ENCODE assay signal across 33 mouse cellular contexts in genomic region chr12:88713456-88713855, GRCm38 (mm10). TPM values are rescaled to one million over a fixed set of nuclear protein-coding genes. Genes with fewer than 3 reads are reported as not detected.
DNase-seq lines count a peak whose midpoint lies in the region; ATAC-seq lines count a peak whose summit lies in the region.
"Had no signal": no experiment of that assay in that cellular context is flagged by ENCODE, and none has a peak within 500 bp of the region (broad histone marks: within the 10 kb centered on the region; RNA-seq: fewer than 3 reads in every experiment).

No protein-coding gene starts in this region.

- H3K27me3 ChIP-seq in forebrain, embryonic 11.5 days (ENCODE audit: control insufficient read depth, insufficient read depth, low read length): no peaks in the 10 kb centered on the region
- H3K27me3 ChIP-seq in kidney, embryonic 15.5 days: no peaks in the 10 kb centered on the region
- H3K27me3 ChIP-seq: embryonic facial prominence, embryonic 13.5 days; heart, embryonic 12.5 days; hindbrain, embryonic 13.5 days; Patski; stomach, embryonic 15.5 days had no signal

- no peaks in the 10 kb centered on the region for H3K4me1 ChIP-seq in forebrain, embryonic 11.5 days (replicated peaks; ENCODE audit: control insufficient read depth, insufficient read depth, low read length)
- H3K4me1 ChIP-seq in kidney, embryonic 15.5 days: no peaks in the 10 kb centered on the region
- H3K4me1 ChIP-seq: embryonic facial prominence, embryonic 13.5 days; forebrain, embryonic 10.5 days; heart, embryonic 12.5 days; stomach, embryonic 15.5 days had no signal

- no peaks in the 10 kb centered on the region for H3K36me3 ChIP-seq in forebrain, embryonic 11.5 days (ENCODE audit: control insufficient read depth, insufficient read depth, low read length)
- no peaks in the 10 kb centered on the region for H3K36me3 ChIP-seq in kidney, embryonic 15.5 days
- H3K36me3 ChIP-seq: embryonic facial prominence, embryonic 13.5 days; forebrain, embryonic 10.5 days; G1E; heart, embryonic 12.5 days; hindbrain, embryonic 13.5 days; stomach, embryonic 15.5 days had no signal

- no peak overlapping the region for H3K4me2 ChIP-seq in forebrain, embryonic 11.5 days (ENCODE audit: low read depth, low read length, severe bottlenecking)
- H3K4me2 ChIP-seq in kidney, embryonic 15.5 days: no peak overlapping the region
- H3K4me2 ChIP-seq: embryonic facial prominence, embryonic 13.5 days; heart, embryonic 12.5 days; hindbrain, embryonic 13.5 days; stomach, embryonic 15.5 days had no signal

- H3K9me3 ChIP-seq in forebrain, embryonic 11.5 days (ENCODE audit: control insufficient read depth, low read length): no peaks in the 10 kb centered on the region
- H3K9me3 ChIP-seq in kidney, embryonic 15.5 days (replicated peaks): no peaks in the 10 kb centered on the region
- H3K9me3 ChIP-seq: embryonic facial prominence, embryonic 13.5 days; forebrain, embryonic 10.5 days; G1E; heart, embryonic 12.5 days; hindbrain, embryonic 13.5 days; stomach, embryonic 15.5 days had no signal

- WGBS in forebrain, embryonic 11.5 days: 78% methylated on average over 4 of the region's 4 CpGs
- WGBS in kidney, embryonic 15.5 days: 72% methylated on average over 4 of the region's 4 CpGs

- DNase-seq in frontal cortex, adult 2 months (ENCODE audit: extremely low spot score in 1 of 2, low spot score in 1 of 2): peak; percentile 80 to 82
- no peak for DNase-seq in frontal cortex, postnatal 10 days (ENCODE audit: low spot score in 2 of 2)
- peak; percentile 74 to 89 for DNase-seq in left cerebral cortex, adult 18-20 months (ENCODE audit: low spot score in 2 of 2)
- no peak for DNase-seq in left cerebral cortex, postnatal 10 days (ENCODE audit: extremely low spot score in 1 of 2, low spot score in 2 of 2)
- DNase-seq in brain, adult 2 months (ENCODE audit: low read depth, low spot score): peak; percentile 90
- peak; percentile 80 for DNase-seq in left cerebral cortex, postnatal 36 days (ENCODE audit: low spot score in 2 of 2)
- DNase-seq in forebrain, embryonic 11.5 days (ENCODE audit: low spot score): no peak
- DNase-seq: adrenal gland, postnatal 25 days; cerebellum, adult 18-20 months; gastrocnemius, adult 2 months; heart, adult 2 months; heart, postnatal 4 days; kidney, adult 8-10 months; kidney, postnatal 10 days; liver; lung, adult 2 months; lung, postnatal 10 days; midbrain, embryonic 14.5 days; thymus, postnatal 25 days had no signal

- intact Hi-C loops in left cerebral cortex, postnatal 10 days (cut with DNase I): no loop called here
- intact Hi-C loops in left cerebral cortex, postnatal 36 days (cut with DNase I): loop anchor here (5.0 to 10.0 kb wide), 2 partner anchors 241 to 394 kb away; no protein-coding TSS in a partner anchor

- H3K9ac ChIP-seq in forebrain, embryonic 11.5 days (ENCODE audit: low read length): no peak overlapping the region
- no peak overlapping the region for H3K9ac ChIP-seq in kidney, embryonic 15.5 days
- H3K9ac ChIP-seq: embryonic facial prominence, embryonic 13.5 days; heart, embryonic 12.5 days; hindbrain, embryonic 13.5 days; liver, embryonic 14.5 days; stomach, embryonic 15.5 days had no signal

- H3K27ac ChIP-seq in forebrain, embryonic 11.5 days (ENCODE audit: low read depth, low read length): no peak overlapping the region
- H3K27ac ChIP-seq in kidney, embryonic 15.5 days: no peak overlapping the region
- H3K27ac ChIP-seq: embryonic facial prominence, embryonic 13.5 days; forebrain, embryonic 10.5 days; gastrocnemius, adult 2 months; heart, adult 2 months; hindbrain, embryonic 13.5 days; liver, embryonic 14.5 days; macrophage; stomach, embryonic 15.5 days had no signal

- H3K4me3 ChIP-seq in forebrain, embryonic 11.5 days (ENCODE audit: low read depth, low read length): no peak overlapping the region
- no peak overlapping the region for H3K4me3 ChIP-seq in kidney, embryonic 15.5 days (replicated peaks)
- H3K4me3 ChIP-seq: embryonic facial prominence, embryonic 13.5 days; forebrain, embryonic 10.5 days; gastrocnemius, adult 2 months; heart, adult 2 months; heart, embryonic 12.5 days; hindbrain, embryonic 13.5 days; stomach, embryonic 15.5 days had no signal

- no peak for ATAC-seq in forebrain, embryonic 11.5 days (replicated peaks; ENCODE audit: low FRiP score)
- no peak for ATAC-seq in kidney, embryonic 15.5 days (replicated peaks; ENCODE audit: low FRiP score)
- ATAC-seq: forebrain, embryonic 16.5 days; intestine, embryonic 16.5 days; Patski had no signal

RNA-seq across cellular contexts. Expression of gene Nrxn3, which starts 9.2 kb away (rescaled TPM):
- 104 and 109 TPM in 2 replicates for polyA plus RNA-seq in frontal cortex, adult 2 months (2012; rRNA removed)
- total RNA-seq in left cerebral cortex, adult 18-20 months (2021): 100 to 1,000 TPM; 217 to 239 TPM
- 100 to 1,000 TPM; 185 to 191 TPM for total RNA-seq in left cerebral cortex, postnatal 10 days (2021)
- 100 to 1,000 TPM; 214 to 265 TPM for total RNA-seq in left cerebral cortex, postnatal 36 days (2021)
- polyA plus RNA-seq in forebrain, embryonic 11.5 days (2014; fragmentation: Nextera tagmentation; extraction: Ambion mirVana): 34.3 and 38.4 TPM in 2 replicates
- polyA plus RNA-seq in kidney, embryonic 15.5 days (2015; fragmentation: Nextera tagmentation; extraction: Ambion mirVana): 3.8 and 5.3 TPM in 2 replicates
- total RNA-seq: common myeloid progenitor, adult 5-6 weeks; monocyte, adult 5-6 weeks had no signal
- polyA plus RNA-seq: G1E; heart, adult 2 months; macrophage; Patski had no signal

Comparison
In these comparisons a context has a peak if more than half of its experiments do, and no peak if none do; other contexts are left out.
1. DNase-seq: peak in frontal cortex, adult 2 months (2 of 2), left cerebral cortex, adult 18-20 months (2 of 2), brain, adult 2 months (single experiment) and left cerebral cortex, postnatal 36 days (2 of 2); none in frontal cortex, postnatal 10 days (0 of 2), left cerebral cortex, postnatal 10 days (0 of 2) and forebrain, embryonic 11.5 days (single experiment).